ENCODE assay signal across 8 mouse cellular contexts in genomic region chr3:79324697-79325526, GRCm38 (mm10). TPM values are rescaled to one million over a fixed set of nuclear protein-coding genes. Genes with fewer than 3 reads are reported as not detected.
DNase-seq lines count a peak whose midpoint lies in the region; ATAC-seq lines count a peak whose summit lies in the region.
"Had no signal": no experiment of that assay in that cellular context is flagged by ENCODE, and none has a peak within 500 bp of the region (broad histone marks: within the 10 kb centered on the region; RNA-seq: fewer than 3 reads in every experiment).

No protein-coding gene starts in this region.

- H3K9ac ChIP-seq in kidney, embryonic 16.5 days (replicated peaks; ENCODE audit: low read length), result no peak overlapping the region
- no peak overlapping the region for H3K9ac ChIP-seq in embryonic facial prominence, embryonic 11.5 days (replicated peaks; ENCODE audit: low read length)
- H3K9ac ChIP-seq in forebrain, embryonic 16.5 days (replicated peaks; ENCODE audit: low read depth, low read length), result no peak overlapping the region
- no peak overlapping the region for H3K9ac ChIP-seq in midbrain, embryonic 16.5 days (ENCODE audit: low read depth, low read length)

- no peaks in the 10 kb centered on the region for H3K36me3 ChIP-seq in kidney, embryonic 16.5 days (ENCODE audit: insufficient read depth, low read length)
- H3K36me3 ChIP-seq in embryonic facial prominence, embryonic 11.5 days (replicated peaks; ENCODE audit: control insufficient read depth, insufficient read depth, low read depth, low read length), result no peaks in the 10 kb centered on the region
- H3K36me3 ChIP-seq in forebrain, embryonic 16.5 days (ENCODE audit: control insufficient read depth, insufficient read depth), result no peaks in the 10 kb centered on the region
- H3K36me3 ChIP-seq in midbrain, embryonic 16.5 days (ENCODE audit: control insufficient read depth, insufficient read depth, low read length), result no peaks in the 10 kb centered on the region

- H3K4me2 ChIP-seq in kidney, embryonic 16.5 days (replicated peaks; ENCODE audit: low read depth, low read length), result peak overlapping the region; percentile 40
- H3K4me2 ChIP-seq in embryonic facial prominence, embryonic 11.5 days (ENCODE audit: low read depth, low read length), result no peak overlapping the region
- peak overlapping the region; percentile 36 for H3K4me2 ChIP-seq in forebrain, embryonic 16.5 days (ENCODE audit: low read length)
- no peak overlapping the region for H3K4me2 ChIP-seq in midbrain, embryonic 16.5 days (ENCODE audit: low read length)

- no peaks in the 10 kb centered on the region for H3K27me3 ChIP-seq in kidney, embryonic 16.5 days (ENCODE audit: insufficient read depth, low read length)
- H3K27me3 ChIP-seq in embryonic facial prominence, embryonic 11.5 days (ENCODE audit: control insufficient read depth, insufficient read depth, low read length), result no peaks in the 10 kb centered on the region
- H3K27me3 ChIP-seq in forebrain, embryonic 16.5 days (replicated peaks; ENCODE audit: control insufficient read depth, insufficient read depth, low read length), result no peaks in the 10 kb centered on the region
- no peaks in the 10 kb centered on the region for H3K27me3 ChIP-seq in midbrain, embryonic 16.5 days (ENCODE audit: control insufficient read depth, insufficient read depth, low read depth, low read length)

- H3K4me3 ChIP-seq in kidney, embryonic 16.5 days (ENCODE audit: low read length), result no peak overlapping the region
- H3K4me3 ChIP-seq in embryonic facial prominence, embryonic 11.5 days (ENCODE audit: low read depth, low read length), result no peak overlapping the region
- H3K4me3 ChIP-seq in forebrain, embryonic 16.5 days (replicated peaks; ENCODE audit: low read length), result no peak overlapping the region
- no peak overlapping the region for H3K4me3 ChIP-seq in midbrain, embryonic 16.5 days (ENCODE audit: low read depth, low read length)

- H3K27ac ChIP-seq in kidney, embryonic 16.5 days (ENCODE audit: low read length), result peak overlapping the region; percentile 69
- H3K27ac ChIP-seq in embryonic facial prominence, embryonic 11.5 days (replicated peaks; ENCODE audit: low read depth, low read length), result 0 out of 2 replicates have a peak overlapping the region, but pooled peaks have one; percentile 41
- no peak overlapping the region for H3K27ac ChIP-seq in forebrain, embryonic 16.5 days (ENCODE audit: low read length)
- H3K27ac ChIP-seq in midbrain, embryonic 16.5 days (ENCODE audit: low read length), result no peak overlapping the region

- 28% methylated on average over 10 of the region's 10 CpGs for WGBS in kidney, embryonic 16.5 days
- 27% methylated on average over 10 of the region's 10 CpGs for whole genome bisulfite sequencing in embryonic facial prominence, embryonic 11.5 days
- WGBS in forebrain, embryonic 16.5 days, result 20% methylated on average over 10 of the region's 10 CpGs
- 35% methylated on average over 10 of the region's 10 CpGs for WGBS in midbrain, embryonic 16.5 days

- no peaks in the 10 kb centered on the region for H3K9me3 ChIP-seq in kidney, embryonic 16.5 days (ENCODE audit: low read length)
- H3K9me3 ChIP-seq in embryonic facial prominence, embryonic 11.5 days (replicated peaks; ENCODE audit: control insufficient read depth, low read length), result no peaks in the 10 kb centered on the region
- H3K9me3 ChIP-seq in forebrain, embryonic 16.5 days (ENCODE audit: control insufficient read depth, low read length), result no peaks in the 10 kb centered on the region
- H3K9me3 ChIP-seq in midbrain, embryonic 16.5 days (replicated peaks; ENCODE audit: control insufficient read depth, low read length, poor library complexity, severe bottlenecking), result no peaks in the 10 kb centered on the region

- peaks cover 12% of the 10 kb centered on the region for H3K4me1 ChIP-seq in kidney, embryonic 16.5 days (ENCODE audit: insufficient read depth, low read length)
- no peaks in the 10 kb centered on the region for H3K4me1 ChIP-seq in embryonic facial prominence, embryonic 11.5 days (ENCODE audit: control insufficient read depth, insufficient read depth, low read length)
- peaks cover 16% of the 10 kb centered on the region for H3K4me1 ChIP-seq in forebrain, embryonic 16.5 days (replicated peaks; ENCODE audit: control insufficient read depth, insufficient read depth, low read length)
- peaks cover 7% of the 10 kb centered on the region; the same call in 1 of the 2 replicates for H3K4me1 ChIP-seq in midbrain, embryonic 16.5 days (ENCODE audit: control insufficient read depth, insufficient read depth, low read length)

- ATAC-seq in kidney, embryonic 16.5 days (ENCODE audit: low FRiP score, low TSS enrichment), result peak; percentile 49
- ATAC-seq in embryonic facial prominence, embryonic 11.5 days (replicated peaks; ENCODE audit: insufficient number of reproducible peaks, low FRiP score, low TSS enrichment, low read depth), result peak; percentile 49; the same call in 1 of the 2 replicates
- peak; percentile 53; the same call in 1 of the 2 replicates for ATAC-seq in forebrain, embryonic 16.5 days
- ATAC-seq in midbrain, embryonic 16.5 days, result peak; percentile 72
- no peak for ATAC-seq in CD4-positive, CD25-positive, alpha-beta regulatory T cell, adult 4 months

- no peak for DNase-seq in kidney, postnatal 10 days
- peak; percentile 67 for DNase-seq in embryonic facial prominence, embryonic 11.5 days (ENCODE audit: low spot score)
- no peak for DNase-seq in adrenal gland, adult (ENCODE audit: inconsistent age in 2 of 2, low spot score in 1 of 2)
- DNase-seq: right cerebral cortex, postnatal 25 days had no signal

RNA-seq across cellular contexts. Expression of gene Gm17359, which starts 11.5 kb away (rescaled TPM):
- polyA plus RNA-seq in kidney, embryonic 16.5 days (2015; fragmentation: Nextera tagmentation; extraction: Ambion mirVana), result not detected in 2 replicates
- polyA plus RNA-seq in embryonic facial prominence, embryonic 11.5 days (2014; fragmentation: Nextera tagmentation; extraction: Ambion mirVana), result not detected in 2 replicates
- 0.14 TPM in 1 of 2 replicates, not detected in the other for polyA plus RNA-seq in forebrain, embryonic 16.5 days (2015; fragmentation: Nextera tagmentation; extraction: Ambion mirVana)
- 0.25 TPM in 1 of 2 replicates, not detected in the other for polyA plus RNA-seq in midbrain, embryonic 16.5 days (2015; fragmentation: Nextera tagmentation; extraction: Ambion mirVana)
- not detected for polyA plus RNA-seq in CD4-positive, CD25-positive, alpha-beta regulatory T cell, adult 4 months (2017; shearing (Covaris generic))

RNA-seq across cellular contexts. Expression of gene Rapgef2, which starts 38.6 kb away (rescaled TPM):
- polyA plus RNA-seq in kidney, embryonic 16.5 days (2015; fragmentation: Nextera tagmentation; extraction: Ambion mirVana), result 4.0 and 4.9 TPM in 2 replicates
- polyA plus RNA-seq in embryonic facial prominence, embryonic 11.5 days (2014; fragmentation: Nextera tagmentation; extraction: Ambion mirVana), result 5.3 and 6.8 TPM in 2 replicates
- 10.8 and 13.4 TPM in 2 replicates for polyA plus RNA-seq in forebrain, embryonic 16.5 days (2015; fragmentation: Nextera tagmentation; extraction: Ambion mirVana)
- 15.5 and 15.6 TPM in 2 replicates for polyA plus RNA-seq in midbrain, embryonic 16.5 days (2015; fragmentation: Nextera tagmentation; extraction: Ambion mirVana)
- polyA plus RNA-seq in CD4-positive, CD25-positive, alpha-beta regulatory T cell, adult 4 months (2017; shearing (Covaris generic)), result 1 to 10 TPM; 3.1 to 5.6 TPM

Comparison
In these comparisons a context has a peak if more than half of its experiments do, and no peak if none do; other contexts are left out.
1. H3K27ac ChIP-seq: peak in kidney, embryonic 16.5 days (single experiment) and embryonic facial prominence, embryonic 11.5 days (single experiment); none in forebrain, embryonic 16.5 days (single experiment) and midbrain, embryonic 16.5 days (single experiment).
2. H3K4me2 ChIP-seq: peak in kidney, embryonic 16.5 days (single experiment) and forebrain, embryonic 16.5 days (single experiment); none in embryonic facial prominence, embryonic 11.5 days (single experiment) and midbrain, embryonic 16.5 days (single experiment).